Mouse (Mus musculus) neural tube, embryonic 13.5 days (tissue): ENCODE measurements around the gene Hoxd10. TPM values are rescaled to one million over a fixed set of nuclear protein-coding genes. Genes with fewer than 3 reads are reported as not detected.

Source experiments
- ATAC-seq: fragments of 200-750 bp; cut with Nextera tagmentation; 2 replicates; pipeline ENCODE4 v1.8.0; 2017; ENCODE audit warnings: low read depth, mild to moderate bottlenecking, moderate TSS enrichment, moderate library complexity
- H3K27ac ChIP-seq: fragments of 300-500 bp; sonication (generic); replicated peaks from 2 replicates; pipeline ENCODE4 v1.5.1; 2015; ENCODE audit warnings: moderate library complexity, mild to moderate bottlenecking, inconsistent platforms
- H3K27me3 ChIP-seq: fragments of 300-500 bp; sonication (generic); 2 replicates; pipeline ENCODE4 v1.6.1; 2015; ENCODE audit warnings: mild to moderate bottlenecking, inconsistent platforms
- H3K36me3 ChIP-seq: fragments of 300-500 bp; sonication (generic); 2 replicates; pipeline ENCODE4 v1.6.1; 2015; ENCODE audit warnings: mild to moderate bottlenecking, inconsistent platforms
- H3K4me1 ChIP-seq: fragments of 300-500 bp; sonication (generic); replicated peaks from 2 replicates; pipeline ENCODE4 v1.6.1; 2015; ENCODE audit warnings: inconsistent platforms
- H3K4me2 ChIP-seq: fragments of 300-500 bp; sonication (generic); 2 replicates; pipeline ENCODE4 v1.6.1; 2015; ENCODE audit warnings: inconsistent platforms, mild to moderate bottlenecking, moderate library complexity
- H3K4me3 ChIP-seq: fragments of 300-500 bp; sonication (generic); 2 replicates; pipeline ENCODE4 v1.5.1; 2015; ENCODE audit warnings: mild to moderate bottlenecking, inconsistent platforms
- H3K9ac ChIP-seq: fragments of 300-500 bp; sonication (generic); 2 replicates; pipeline ENCODE4 v1.6.1; 2015; ENCODE audit warnings: moderate library complexity, mild to moderate bottlenecking, inconsistent platforms
- H3K9me3 ChIP-seq: fragments of 300-500 bp; sonication (generic); 2 replicates; pipeline ENCODE4 v1.6.1; 2016; ENCODE audit warnings: inconsistent platforms
- WGBS: fragments of 180-500 bp; shearing (Covaris S2); methylation state at CpG from one replicate; pipeline ENCODE4 v1.1.7; 2015; 5-methylcytosine and 5-hydroxymethylcytosine counted together
- polyA plus RNA-seq: library from polyadenylated mRNA; unstranded; fragments of >200 nt; fragmentation: Nextera tagmentation; extraction: Ambion mirVana; gene quantifications from 2 replicates; pipeline ENCODE4 v1.2.1, GENCODE M21; 2015

Hoxd10 gene
- polyA plus RNA-seq, 1 experiment from 2014 or later, result 132 TPM

DNA sequence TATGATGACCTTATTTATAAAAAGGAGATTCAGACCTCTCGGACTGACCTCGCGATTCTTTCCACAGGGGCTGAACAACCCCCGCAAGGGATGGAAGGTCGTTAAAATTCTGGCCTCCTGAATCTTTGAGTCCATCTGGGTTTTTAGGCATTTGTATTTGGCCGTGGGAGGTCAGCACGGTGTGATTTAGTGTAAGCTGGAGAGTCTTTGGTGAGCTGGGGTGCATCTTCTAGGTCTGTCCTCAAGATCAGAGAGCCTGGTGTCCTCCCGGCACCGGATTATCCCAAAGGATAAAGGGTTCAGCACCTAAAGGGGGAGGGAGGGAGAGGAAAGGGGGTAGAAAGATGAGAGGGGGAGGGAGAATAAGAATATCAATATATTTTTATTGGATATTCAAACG is 11.6 kb downstream of the Hoxd10 start:
- Histone ChIP-seq H3K4me2 (peak overlapping the region; percentile 69), H3K9me3 (no peaks in the 10 kb centered on the region), H3K27me3 (peaks cover 23% of the 10 kb centered on the region), H3K9ac (peak overlapping the region; percentile 100), H3K27ac (peak overlapping the region; percentile 100), H3K4me3 (peak overlapping the region; percentile 81), H3K36me3 (no peaks in the 10 kb centered on the region), H3K4me1 (peaks cover 58% of the 10 kb centered on the region)
- 15% methylated on average over 10 of the region's 10 CpGs for WGBS
- ATAC-seq, result no peak

DNA sequence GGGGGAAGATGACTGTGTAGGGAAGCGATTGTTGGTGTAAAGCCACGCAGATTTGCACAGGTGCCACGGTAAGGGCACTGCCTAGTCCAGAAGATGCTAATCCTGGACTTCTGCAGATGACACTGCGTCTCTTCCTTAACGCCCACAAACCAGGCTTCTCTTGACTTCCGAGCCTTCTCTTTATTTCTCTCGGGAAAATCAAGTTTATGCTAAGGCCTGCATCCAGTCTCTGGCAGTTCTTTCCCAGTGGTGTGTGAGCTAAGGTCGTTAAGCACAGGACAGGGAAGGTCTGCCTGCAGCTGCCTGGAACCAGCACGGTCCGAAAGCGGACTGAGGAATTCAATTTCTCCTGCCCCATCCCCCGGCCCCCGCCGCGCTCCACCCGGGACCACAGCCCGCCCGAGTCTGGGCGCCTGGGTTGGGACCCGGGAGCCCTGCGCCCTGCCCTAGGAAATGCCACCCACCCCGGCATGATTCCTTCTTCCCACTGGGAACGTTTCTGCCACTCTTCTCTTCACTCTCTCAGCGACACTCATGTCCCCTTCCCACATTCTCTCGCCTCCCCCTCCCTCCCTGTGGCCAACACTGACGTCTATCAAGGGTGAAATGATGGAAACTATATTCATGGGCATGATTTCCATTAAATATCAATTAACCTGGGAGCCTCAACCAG is 12.1 kb downstream of the Hoxd10 start:
- no peaks in the 10 kb centered on the region for H3K36me3 ChIP-seq
- ATAC-seq, result 0 out of 2 replicates have a peak, but pooled peaks have one; percentile 6
- peaks cover 59% of the 10 kb centered on the region for H3K4me1 ChIP-seq
- peak overlapping the region; percentile 100 for H3K27ac ChIP-seq
- H3K9ac ChIP-seq, result peak overlapping the region; percentile 100
- H3K27me3 ChIP-seq, result peaks cover 23% of the 10 kb centered on the region
- no peaks in the 10 kb centered on the region for H3K9me3 ChIP-seq
- peak overlapping the region; percentile 81 for H3K4me3 ChIP-seq
- H3K4me2 ChIP-seq, result peak overlapping the region; percentile 69
- WGBS, result 4% methylated on average over 26 of the region's 26 CpGs

DNA sequence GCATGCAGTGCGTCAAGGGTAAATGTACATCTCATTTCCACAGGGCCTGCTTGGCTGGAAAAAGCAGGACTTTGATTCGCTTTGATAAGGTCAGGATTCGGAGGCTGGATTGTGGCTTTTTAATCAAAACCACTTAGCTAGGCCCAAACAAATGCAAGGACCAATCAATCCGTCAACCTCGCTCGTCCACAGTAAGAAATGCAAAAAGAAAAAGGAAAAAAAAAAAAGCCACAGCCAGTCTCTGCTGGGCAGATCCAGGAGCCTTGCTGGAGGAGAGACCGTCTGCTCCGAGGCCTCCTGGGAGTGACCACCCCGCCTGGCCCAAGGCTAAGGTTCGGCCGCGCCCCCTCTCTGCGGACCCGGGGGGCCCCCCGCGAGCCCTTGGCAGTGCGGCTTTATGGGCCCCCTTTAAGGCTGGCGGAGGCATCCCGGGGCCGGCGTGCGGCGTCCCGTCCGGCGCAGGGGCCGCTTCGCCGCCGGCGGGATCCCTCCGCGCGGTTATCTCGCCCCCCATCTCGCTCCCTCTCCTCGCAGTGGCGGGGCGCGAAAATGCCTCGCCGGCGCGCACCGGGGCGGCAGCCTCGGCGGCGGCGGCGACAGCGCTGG is 12.8 kb downstream of the Hoxd10 start, which contains the start of gene Hoxd8:
Hoxd8 (plus strand) TSS at position 223 of the 606 bp plus-strand sequence.
- H3K27me3 ChIP-seq, result peaks cover 22% of the 10 kb centered on the region
- ATAC-seq, result peak; percentile 42
- peak within 1 kb of the TSS; percentile 100 for H3K27ac ChIP-seq

DNA sequence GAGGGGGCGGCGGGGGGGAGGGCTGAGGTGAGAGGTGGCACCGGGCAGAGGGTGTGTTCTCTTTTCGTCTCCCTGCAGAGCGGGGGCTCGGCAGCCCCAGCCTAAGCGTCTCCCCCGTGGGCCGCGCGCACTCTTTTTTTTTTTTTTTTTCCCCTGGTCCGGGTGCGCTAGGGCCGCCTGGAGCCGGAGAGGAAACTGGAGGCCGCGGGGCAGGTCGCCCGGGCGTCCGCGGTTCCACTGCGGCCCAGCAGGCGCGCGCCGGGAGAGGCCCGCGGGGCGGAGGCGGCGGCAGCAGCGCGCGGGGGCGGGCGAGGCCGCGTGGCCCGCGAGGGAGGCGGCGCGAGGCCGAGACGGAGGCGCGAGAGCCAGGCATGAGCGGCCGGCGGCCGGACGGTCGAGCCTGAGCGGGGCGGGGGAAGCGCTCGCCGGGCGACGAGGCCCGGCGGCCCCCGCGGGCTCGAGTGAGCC is 13.3 kb downstream of the Hoxd10 start:
- 2% methylated on average over 21 of the region's 66 CpGs for WGBS
- peak overlapping the region; percentile 100 for H3K27ac ChIP-seq
- H3K27me3 ChIP-seq, result peaks cover 17% of the 10 kb centered on the region
- H3K4me3 ChIP-seq, result peak overlapping the region; percentile 81
- H3K9ac ChIP-seq, result peak overlapping the region; percentile 100
- H3K4me1 ChIP-seq, result peaks cover 65% of the 10 kb centered on the region
- ATAC-seq, result peak; percentile 38
- no peaks in the 10 kb centered on the region for H3K9me3 ChIP-seq
- H3K36me3 ChIP-seq, result no peaks in the 10 kb centered on the region
- peak overlapping the region; percentile 69 for H3K4me2 ChIP-seq

More for the DNA sequence above, 12.8 kb downstream of the Hoxd10 start, which contains the start of gene Hoxd8:
- under 1% methylated on average over 18 of the region's 52 CpGs for WGBS
- H3K4me2 ChIP-seq, result peak within 1 kb of the TSS; percentile 69
- H3K4me1 ChIP-seq, result peaks cover 65% of the 10 kb centered on the region
- no peaks in the 10 kb centered on the region for H3K36me3 ChIP-seq
- peak within 1 kb of the TSS; percentile 100 for H3K9ac ChIP-seq
- peak within 1 kb of the TSS; percentile 81 for H3K4me3 ChIP-seq
- H3K9me3 ChIP-seq, result no peaks in the 10 kb centered on the region

DNA sequence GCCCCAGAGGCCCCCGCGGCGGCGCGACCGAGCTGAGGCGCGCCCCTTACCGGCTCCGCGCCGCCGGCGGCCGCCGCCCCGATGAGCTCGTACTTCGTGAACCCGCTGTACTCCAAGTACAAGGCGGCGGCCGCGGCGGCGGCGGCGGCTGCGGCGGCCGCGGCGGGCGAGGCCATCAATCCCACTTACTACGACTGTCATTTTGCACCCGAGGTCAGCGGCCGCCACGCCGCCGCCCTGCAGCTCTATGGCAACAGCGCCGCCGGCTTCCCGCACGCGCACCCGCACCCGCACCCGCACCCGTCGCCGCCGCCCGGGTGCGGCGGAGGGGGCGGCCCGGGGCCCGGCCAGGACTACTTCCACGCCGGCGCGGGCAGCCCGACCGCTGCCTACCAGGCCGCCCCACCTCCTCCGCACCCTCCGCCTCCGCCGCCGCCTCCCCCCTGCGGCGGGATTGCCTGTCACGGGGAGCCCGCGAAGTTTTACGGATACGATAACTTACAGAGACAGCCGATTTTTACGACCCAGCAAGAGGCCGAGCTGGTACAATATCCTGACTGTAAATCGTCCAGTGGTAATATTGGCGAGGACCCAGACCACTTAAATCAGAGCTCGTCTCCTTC is 13.9 kb downstream of the Hoxd10 start:
- peak; percentile 60 for ATAC-seq
- Histone ChIP-seq H3K4me3 (peak overlapping the region; percentile 81), H3K4me1 (peaks cover 65% of the 10 kb centered on the region), H3K27ac (peak overlapping the region; percentile 100), H3K27me3 (peaks cover 12% of the 10 kb centered on the region), H3K36me3 (no peaks in the 10 kb centered on the region), H3K9me3 (no peaks in the 10 kb centered on the region), H3K4me2 (peak overlapping the region; percentile 69), H3K9ac (peak overlapping the region; percentile 100)
- WGBS, result under 1% methylated on average over 60 of the region's 85 CpGs

DNA sequence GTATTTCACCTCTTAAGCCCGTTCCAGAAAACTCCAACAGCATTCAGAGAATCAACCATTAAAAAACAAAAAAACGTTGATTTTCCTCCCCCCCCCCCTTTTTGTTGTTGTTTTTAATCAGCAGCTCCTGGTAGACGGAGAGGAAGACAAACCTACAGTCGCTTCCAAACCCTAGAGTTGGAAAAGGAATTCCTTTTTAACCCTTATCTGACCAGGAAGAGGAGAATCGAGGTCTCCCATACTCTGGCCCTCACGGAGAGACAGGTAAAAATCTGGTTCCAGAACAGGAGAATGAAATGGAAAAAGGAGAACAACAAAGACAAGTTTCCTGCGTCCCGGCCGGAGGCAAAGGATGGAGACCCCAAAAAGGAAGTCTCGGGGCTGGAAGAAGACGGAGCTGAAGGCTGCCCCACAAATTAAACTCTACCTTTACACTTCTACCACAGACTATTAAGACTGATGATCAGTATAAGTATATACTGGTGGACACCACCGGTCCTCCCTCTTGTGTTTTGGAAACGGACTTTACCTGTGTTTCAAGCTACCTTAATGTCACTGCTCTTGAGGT is 14.8 kb downstream of the Hoxd10 start:
- H3K9me3 ChIP-seq, result no peaks in the 10 kb centered on the region
- H3K4me2 ChIP-seq, result peak overlapping the region; percentile 69
- peak overlapping the region; percentile 81 for H3K4me3 ChIP-seq
- H3K27ac ChIP-seq, result peak overlapping the region; percentile 100
- H3K9ac ChIP-seq, result peak overlapping the region; percentile 100
- WGBS, result 1% methylated on average over 13 of the region's 13 CpGs
- H3K4me1 ChIP-seq, result peaks cover 61% of the 10 kb centered on the region
- H3K36me3 ChIP-seq, result no peaks in the 10 kb centered on the region
- H3K27me3 ChIP-seq, result peaks cover 3% of the 10 kb centered on the region
- no peak for ATAC-seq

DNA sequence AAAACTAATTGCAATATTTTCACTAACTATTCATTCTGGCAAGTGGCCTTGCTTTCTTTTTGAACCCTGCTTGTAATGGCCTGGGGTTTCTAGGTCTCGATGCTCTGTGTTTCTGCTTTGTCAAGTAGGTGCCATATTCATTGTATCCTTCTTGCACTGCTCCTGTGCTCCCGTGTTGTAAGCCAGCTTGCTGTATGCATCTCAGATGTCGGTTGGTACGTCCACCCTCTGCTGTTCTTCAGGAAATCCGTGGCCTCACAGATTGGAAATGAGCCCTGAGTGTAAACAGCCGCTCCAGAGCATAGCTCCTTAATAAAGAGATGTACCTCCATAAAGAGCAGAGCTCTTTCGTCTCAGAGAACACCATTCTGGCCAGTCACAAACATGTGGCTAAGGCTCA is 15.9 kb downstream of the Hoxd10 start:
- ATAC-seq, result no peak
- WGBS, result 9% methylated on average over 7 of the region's 7 CpGs
- Histone ChIP-seq H3K4me2 (peak overlapping the region; percentile 69), H3K4me1 (peaks cover 59% of the 10 kb centered on the region), H3K36me3 (no peaks in the 10 kb centered on the region), H3K27me3 (no peaks in the 10 kb centered on the region; the same call in 1 of the 2 replicates), H3K27ac (peak overlapping the region; percentile 83), H3K9me3 (no peaks in the 10 kb centered on the region), H3K9ac (peak overlapping the region; percentile 100), H3K4me3 (peak overlapping the region; percentile 81)

DNA sequence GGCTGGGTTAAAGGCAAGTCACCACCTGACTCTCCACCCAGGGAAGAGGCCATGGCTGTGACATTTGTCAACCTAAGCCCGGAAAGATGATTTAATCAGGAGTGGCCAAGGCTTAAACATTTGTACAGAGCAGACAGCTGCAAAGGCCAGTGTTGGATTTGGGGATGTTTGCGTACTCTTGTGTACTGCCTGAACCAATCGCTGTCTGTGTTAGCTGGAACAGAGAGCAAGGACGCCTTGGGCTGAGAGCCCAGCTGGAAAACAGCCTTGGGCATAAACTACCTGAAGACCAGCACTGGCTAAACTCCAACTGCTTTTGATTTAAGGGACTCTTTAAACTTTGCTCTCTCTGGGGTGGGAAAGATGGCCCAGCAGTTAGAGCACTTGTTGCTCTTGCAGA is 17.0 kb downstream of the Hoxd10 start:
- 13% methylated on average over 4 of the region's 4 CpGs for WGBS
- Histone ChIP-seq H3K9ac (peak overlapping the region; percentile 100), H3K27ac (peak overlapping the region; percentile 100)

DNA sequence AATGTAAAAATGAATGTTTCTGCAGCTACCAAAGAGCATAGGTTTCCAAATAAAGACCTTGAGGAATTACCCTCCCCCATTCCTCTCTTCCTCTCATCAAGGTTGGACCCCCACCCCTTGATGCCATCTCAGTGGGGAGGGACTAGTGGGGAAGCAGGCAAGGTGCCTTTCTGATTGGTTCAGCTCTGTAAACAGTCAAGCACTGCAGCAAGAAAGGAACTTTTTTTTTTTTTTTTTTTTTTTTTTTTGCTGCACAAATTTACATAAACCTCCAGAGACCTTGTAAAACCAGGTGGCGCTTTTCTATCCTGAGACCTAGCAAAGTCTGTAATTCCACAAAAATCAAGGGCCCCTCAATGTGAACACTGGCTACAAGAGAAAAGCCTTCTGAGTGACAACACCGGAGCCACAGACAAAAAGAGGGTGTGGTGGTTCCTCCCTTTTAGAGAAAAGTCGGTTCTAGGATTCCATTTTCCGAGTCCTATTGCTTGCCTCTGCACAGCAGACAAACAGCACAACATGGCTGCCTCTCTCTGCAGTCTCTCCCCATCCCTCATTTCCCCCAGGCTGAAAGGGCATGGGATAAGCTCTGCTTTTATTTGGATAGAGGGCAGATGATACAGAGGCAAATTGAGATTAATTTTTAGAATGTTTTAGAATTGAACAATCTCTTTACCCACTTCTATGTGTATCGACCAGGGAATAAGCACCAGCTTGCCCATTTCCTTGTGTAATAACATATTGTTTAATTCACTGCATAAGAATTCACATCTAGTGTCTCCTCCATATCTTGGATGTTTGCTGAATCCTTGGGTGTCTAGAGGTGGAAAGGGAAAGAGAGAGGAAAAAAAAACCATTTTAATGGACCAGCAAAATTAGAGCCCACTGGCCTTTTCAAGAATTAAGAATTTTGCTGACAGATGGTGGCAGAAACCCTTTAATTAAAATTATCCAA is 18.0 kb downstream of the Hoxd10 start:
- H3K4me2 ChIP-seq, result peak overlapping the region; percentile 69
- H3K36me3 ChIP-seq, result no peaks in the 10 kb centered on the region
- ATAC-seq, result no peak
- H3K4me3 ChIP-seq, result peak overlapping the region; percentile 99
- WGBS, result 3% methylated on average over 5 of the region's 5 CpGs
- peaks cover 46% of the 10 kb centered on the region for H3K4me1 ChIP-seq
- H3K9me3 ChIP-seq, result no peaks in the 10 kb centered on the region
- peak overlapping the region; percentile 100 for H3K27ac ChIP-seq
- H3K9ac ChIP-seq, result peak overlapping the region; percentile 100
- no peaks in the 10 kb centered on the region for H3K27me3 ChIP-seq

More for the DNA sequence above, 17.0 kb downstream of the Hoxd10 start:
- no peak for ATAC-seq
- H3K4me1 ChIP-seq, result peaks cover 53% of the 10 kb centered on the region
- H3K36me3 ChIP-seq, result no peaks in the 10 kb centered on the region
- no peaks in the 10 kb centered on the region for H3K9me3 ChIP-seq
- no peaks in the 10 kb centered on the region for H3K27me3 ChIP-seq
- peak overlapping the region; percentile 69 for H3K4me2 ChIP-seq
- peak overlapping the region; percentile 81 for H3K4me3 ChIP-seq

DNA sequence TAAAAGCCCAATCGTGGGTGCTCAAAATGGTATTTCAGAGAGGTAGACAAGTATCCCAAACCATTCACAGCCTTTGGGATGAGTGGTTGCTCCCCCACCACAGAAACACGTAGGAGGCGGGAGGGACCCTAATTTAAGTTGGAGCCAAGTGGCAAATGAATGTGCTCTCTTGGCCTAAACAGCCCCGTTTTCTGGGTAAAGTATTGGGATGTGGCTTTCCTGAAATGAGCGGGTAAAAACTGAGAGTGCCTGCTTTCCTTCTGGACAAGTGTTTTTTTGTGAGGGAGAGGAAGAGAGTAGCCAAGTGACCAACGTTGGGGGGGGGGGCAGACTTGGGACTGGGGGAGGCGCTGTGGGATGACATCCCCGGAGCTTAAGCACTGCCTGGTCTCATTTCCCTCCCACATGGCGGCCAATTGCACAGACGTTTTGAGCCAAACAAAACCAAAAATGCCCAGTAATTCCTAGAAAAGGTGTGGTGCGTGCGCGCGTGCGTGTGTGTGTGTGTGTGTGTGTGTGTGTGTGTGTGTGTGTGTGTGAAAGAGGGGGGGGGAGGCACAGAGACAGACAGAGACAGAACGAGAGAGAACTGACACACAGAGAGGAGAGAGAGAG is 19.3 kb downstream of the Hoxd10 start:
- Histone ChIP-seq H3K4me3 (peak overlapping the region; percentile 99), H3K9ac (peak overlapping the region; percentile 100), H3K9me3 (no peaks in the 10 kb centered on the region), H3K36me3 (no peaks in the 10 kb centered on the region), H3K27ac (peak overlapping the region; percentile 100), H3K27me3 (no peaks in the 10 kb centered on the region), H3K4me1 (peaks cover 58% of the 10 kb centered on the region), H3K4me2 (peak overlapping the region; percentile 69)
- WGBS, result 1% methylated on average over 16 of the region's 16 CpGs
- no peak for ATAC-seq
